Mouse (Mus musculus) neural tube, embryonic 12.5 days (tissue): ENCODE results near the gene Dao. TPM values are rescaled to one million over a fixed set of nuclear protein-coding genes. Genes with fewer than 3 reads are reported as not detected.

Experiments
- ATAC-seq: fragments of 200-750 bp; cut with Nextera tagmentation; 2 replicates; pipeline ENCODE4 v1.8.0; 2017; ENCODE audit warnings: low read depth, mild to moderate bottlenecking, moderate TSS enrichment, moderate library complexity; ENCODE audit not compliant: low FRiP score
- H3K27ac ChIP-seq: fragments of 300-500 bp; sonication (generic); 2 replicates; pipeline ENCODE4 v1.5.1; 2016
- H3K27me3 ChIP-seq: fragments of 300-500 bp; sonication (generic); replicated peaks from 2 replicates; pipeline ENCODE4 v1.6.1; 2016; ENCODE audit warnings: mild to moderate bottlenecking
- H3K36me3 ChIP-seq: fragments of 300-500 bp; sonication (generic); 2 replicates; pipeline ENCODE4 v1.6.1; 2016; ENCODE audit warnings: mild to moderate bottlenecking
- H3K4me1 ChIP-seq: fragments of 300-500 bp; sonication (generic); 2 replicates; pipeline ENCODE4 v1.6.1; 2016
- H3K4me2 ChIP-seq: fragments of 300-500 bp; sonication (generic); replicated peaks from 2 replicates; pipeline ENCODE4 v1.6.1; 2016; ENCODE audit warnings: mild to moderate bottlenecking
- H3K4me3 ChIP-seq: fragments of 300-500 bp; sonication (generic); 2 replicates; pipeline ENCODE4 v1.5.1; 2016
- H3K9ac ChIP-seq: fragments of 300-500 bp; sonication (generic); 2 replicates; pipeline ENCODE4 v1.6.1; 2016; ENCODE audit warnings: mild to moderate bottlenecking
- H3K9me3 ChIP-seq: fragments of 300-500 bp; sonication (generic); 2 replicates; pipeline ENCODE4 v1.6.1; 2016; ENCODE audit warnings: mild to moderate bottlenecking
- WGBS: fragments of 180-500 bp; shearing (Covaris S2); methylation state at CpG from one replicate; pipeline ENCODE4 v1.1.7; 2016; 5-methylcytosine and 5-hydroxymethylcytosine counted together
- polyA plus RNA-seq: library from polyadenylated mRNA; unstranded; fragments of >200 nt; fragmentation: Nextera tagmentation; extraction: Ambion mirVana; gene quantifications from 2 replicates; pipeline ENCODE4 v1.2.1, GENCODE M21; 2016

Gene Dao
- not detected in 2 replicates for polyA plus RNA-seq

DNA sequence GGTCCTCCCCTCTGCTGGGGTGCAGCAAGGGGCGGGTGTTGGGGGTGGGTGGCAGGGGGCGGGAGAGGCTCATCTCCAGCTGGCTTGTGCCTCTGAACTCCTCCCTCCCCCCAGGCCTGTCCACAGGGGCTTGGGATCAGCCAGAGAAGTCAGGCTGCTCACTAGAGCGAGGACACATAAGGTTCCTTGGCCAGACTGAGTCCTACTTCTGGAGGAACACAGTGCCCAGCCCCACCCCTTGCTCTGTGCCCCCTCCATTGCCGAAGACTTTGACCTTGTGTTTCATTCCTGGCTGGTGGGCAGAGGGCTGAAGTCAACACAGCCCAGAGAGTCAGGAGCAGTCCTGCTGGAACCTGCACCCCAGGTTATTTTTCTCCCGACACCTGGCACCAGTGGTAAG lies at the start of gene Dao:
Gene Dao (plus strand): TSS at position 162 of the 400 bp plus-strand sequence.
- no peak within 1 kb of the TSS for H3K9ac ChIP-seq
- no peak within 1 kb of the TSS for H3K27ac ChIP-seq
- no peak for ATAC-seq
- H3K4me2 ChIP-seq = no peak within 1 kb of the TSS
- no peak within 1 kb of the TSS for H3K4me3 ChIP-seq
- 67% methylated on average over 5 of the region's 5 CpGs for WGBS
- H3K4me1 ChIP-seq = no peaks in the 10 kb centered on the region
- no peaks in the 10 kb centered on the region for H3K36me3 ChIP-seq
- no peaks in the 10 kb centered on the region for H3K27me3 ChIP-seq
- no peaks in the 10 kb centered on the region for H3K9me3 ChIP-seq

DNA sequence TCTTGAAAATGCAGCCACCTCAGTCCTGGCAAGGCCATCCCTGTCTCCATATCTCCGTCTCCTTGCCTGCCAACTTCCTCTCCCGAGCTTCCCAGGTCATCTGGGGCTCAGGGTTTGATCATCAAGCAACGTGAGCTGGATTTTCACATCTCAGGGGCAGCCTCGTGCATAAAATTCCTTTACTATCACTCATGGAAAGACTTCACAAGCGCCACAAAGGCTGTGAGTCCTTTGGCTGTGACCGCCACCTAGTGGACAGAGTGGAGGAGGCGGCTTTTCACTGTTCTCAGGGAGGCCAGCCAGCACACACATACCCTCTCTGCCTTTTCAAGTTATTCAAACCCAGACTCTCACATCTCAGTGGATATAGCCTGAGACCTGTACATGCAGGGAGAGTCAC lies 49.1 kb upstream of the Dao start:
- peaks cover 51% of the 10 kb centered on the region for H3K36me3 ChIP-seq
- 16% methylated on average over 7 of the region's 7 CpGs for WGBS
- no peak for ATAC-seq

DNA sequence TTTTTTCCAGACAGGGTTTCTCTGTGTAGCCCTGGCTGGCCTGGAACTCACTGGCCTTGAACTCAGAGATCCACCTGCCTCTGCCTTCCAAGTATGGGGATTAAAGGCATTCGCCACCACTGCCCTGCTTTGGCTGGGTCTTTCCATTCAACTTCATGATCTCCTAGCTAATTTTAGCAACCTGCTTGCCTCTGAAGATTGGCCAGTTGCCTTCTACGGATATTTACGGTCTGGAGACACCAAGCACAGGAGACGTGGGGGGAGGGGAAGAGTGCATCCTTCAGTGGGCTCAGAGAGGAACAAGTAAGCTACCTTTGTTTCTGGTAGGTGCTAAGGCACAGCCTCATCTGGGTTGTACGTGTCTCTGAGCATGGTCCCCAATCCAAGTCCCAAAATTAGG lies 48.2 kb upstream of the Dao start:
- Histone ChIP-seq H3K9me3 (no peaks in the 10 kb centered on the region), H3K4me3 (no peak overlapping the region), H3K4me2 (no peak overlapping the region), H3K9ac (no peak overlapping the region), H3K27ac (no peak overlapping the region), H3K4me1 (peaks cover 5% of the 10 kb centered on the region; the same call in 1 of the 2 replicates), H3K36me3 (peaks cover 42% of the 10 kb centered on the region), H3K27me3 (no peaks in the 10 kb centered on the region)
- no peak for ATAC-seq
- 89% methylated on average over 5 of the region's 5 CpGs for whole genome bisulfite sequencing

More for the DNA sequence above, 49.1 kb upstream of the Dao start:
- Histone ChIP-seq H3K9ac (no peak overlapping the region), H3K27ac (no peak overlapping the region; the same call in 1 of the 2 replicates), H3K4me2 (no peak overlapping the region), H3K4me3 (no peak overlapping the region), H3K27me3 (no peaks in the 10 kb centered on the region), H3K4me1 (peaks cover 2% of the 10 kb centered on the region; the same call in 1 of the 2 replicates), H3K9me3 (no peaks in the 10 kb centered on the region)

DNA sequence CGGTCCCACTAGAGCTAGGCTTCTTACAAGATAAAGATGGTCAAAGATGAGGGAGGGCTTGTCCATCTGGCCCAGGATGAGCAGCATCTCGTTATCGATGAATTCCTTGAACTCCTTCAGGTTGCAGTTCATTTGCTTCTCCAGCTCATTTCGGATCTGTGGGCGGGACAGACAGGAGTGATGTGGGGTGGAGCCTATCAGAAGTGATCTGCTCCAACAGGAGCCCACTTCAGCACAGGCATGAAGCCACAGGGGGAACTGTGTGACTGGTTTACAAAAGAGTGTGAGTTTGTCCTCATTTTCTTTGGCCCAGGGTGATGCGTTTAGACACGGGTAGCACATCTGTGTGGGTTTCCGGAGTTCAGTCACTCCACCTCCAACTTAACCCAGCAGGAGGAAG lies 47.8 kb upstream of the Dao start:
- H3K9ac ChIP-seq = no peak overlapping the region
- H3K36me3 ChIP-seq = peaks cover 41% of the 10 kb centered on the region
- H3K4me1 ChIP-seq = peaks cover 5% of the 10 kb centered on the region; the same call in 1 of the 2 replicates
- 87% methylated on average over 8 of the region's 8 CpGs for WGBS
- no peak overlapping the region for H3K4me3 ChIP-seq
- no peak overlapping the region for H3K27ac ChIP-seq
- H3K27me3 ChIP-seq = no peaks in the 10 kb centered on the region
- no peak overlapping the region for H3K4me2 ChIP-seq
- H3K9me3 ChIP-seq = no peaks in the 10 kb centered on the region
- ATAC-seq = no peak

DNA sequence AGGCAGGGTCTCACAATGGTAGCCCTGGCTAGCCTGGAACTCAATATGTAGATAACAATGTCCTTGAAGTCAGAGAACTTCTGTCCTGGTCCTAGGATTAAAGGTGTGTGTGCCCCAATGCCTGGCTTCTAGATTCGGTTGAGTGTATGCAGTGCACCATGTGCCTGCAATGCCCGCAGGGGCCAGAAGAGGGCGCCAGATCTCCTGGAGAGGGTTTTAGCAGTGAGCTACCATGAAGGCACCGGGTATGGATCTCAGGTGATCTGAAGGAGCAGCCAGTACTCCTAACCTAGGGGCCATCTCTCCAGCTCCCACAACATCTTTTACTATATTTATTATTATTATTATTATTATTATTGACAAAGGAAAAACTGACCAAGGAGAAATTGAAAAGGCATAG lies 47.0 kb upstream of the Dao start:
- Histone ChIP-seq H3K27me3 (no peaks in the 10 kb centered on the region), H3K9me3 (no peaks in the 10 kb centered on the region), H3K27ac (no peak overlapping the region), H3K4me2 (no peak overlapping the region), H3K4me3 (no peak overlapping the region), H3K4me1 (peaks cover 5% of the 10 kb centered on the region; the same call in 1 of the 2 replicates), H3K36me3 (peaks cover 41% of the 10 kb centered on the region), H3K9ac (no peak overlapping the region)
- ATAC-seq = no peak
- 7% methylated on average over 4 of the region's 4 CpGs for WGBS

DNA sequence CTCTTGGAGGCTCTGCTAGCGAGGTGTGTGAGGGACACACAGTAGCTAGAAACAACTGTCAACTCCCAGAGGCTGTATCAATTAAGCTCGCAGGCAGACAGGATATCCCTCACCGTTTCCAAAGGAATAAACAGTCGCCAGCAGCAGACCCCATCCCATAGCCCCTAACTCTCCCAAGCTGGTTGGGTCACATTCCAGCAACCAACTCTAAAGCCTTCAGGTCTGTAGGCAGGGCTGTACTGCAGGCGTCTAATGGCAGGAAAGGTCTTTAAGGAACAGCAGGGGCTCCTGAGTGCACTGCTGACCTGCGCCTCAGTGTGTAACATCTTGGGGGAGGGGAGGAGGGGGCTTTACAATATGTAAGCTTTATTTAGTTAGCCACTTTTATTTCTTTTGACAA lies 44.5 kb upstream of the Dao start:
- H3K27ac ChIP-seq = no peak overlapping the region
- H3K9me3 ChIP-seq = no peaks in the 10 kb centered on the region
- peaks cover 37% of the 10 kb centered on the region for H3K36me3 ChIP-seq
- no peak overlapping the region for H3K4me2 ChIP-seq
- peaks cover 5% of the 10 kb centered on the region; the same call in 1 of the 2 replicates for H3K4me1 ChIP-seq
- ATAC-seq = no peak
- H3K4me3 ChIP-seq = no peak overlapping the region
- H3K27me3 ChIP-seq = no peaks in the 10 kb centered on the region
- no peak overlapping the region for H3K9ac ChIP-seq
- 7% methylated on average over 6 of the region's 6 CpGs for WGBS

DNA sequence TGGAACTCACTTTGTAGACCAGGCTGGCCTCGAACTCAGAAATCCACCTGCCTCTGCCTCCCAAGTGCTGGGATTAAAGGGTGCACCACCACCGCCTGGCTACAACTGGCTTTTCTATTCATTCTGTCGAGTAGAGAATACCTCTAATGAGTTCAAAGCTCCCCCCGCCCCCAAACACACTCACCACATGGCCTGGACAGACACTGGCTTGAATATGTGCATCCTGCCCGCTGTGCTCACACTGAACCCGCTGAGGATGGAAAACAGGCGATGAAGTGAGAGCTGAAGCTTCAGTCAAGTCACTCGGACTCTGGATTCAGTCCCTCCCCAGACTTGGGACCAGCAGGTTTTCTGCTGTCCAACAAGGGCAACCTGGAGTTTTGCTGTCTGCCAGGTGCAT lies 43.1 kb upstream of the Dao start:
- Histone ChIP-seq H3K4me2 (no peak overlapping the region), H3K27me3 (no peaks in the 10 kb centered on the region), H3K27ac (no peak overlapping the region), H3K4me1 (peaks cover 4% of the 10 kb centered on the region; the same call in 1 of the 2 replicates), H3K9ac (no peak overlapping the region), H3K9me3 (no peaks in the 10 kb centered on the region), H3K4me3 (no peak overlapping the region), H3K36me3 (peaks cover 47% of the 10 kb centered on the region)
- 76% methylated on average over 8 of the region's 8 CpGs for WGBS
- ATAC-seq = no peak

DNA sequence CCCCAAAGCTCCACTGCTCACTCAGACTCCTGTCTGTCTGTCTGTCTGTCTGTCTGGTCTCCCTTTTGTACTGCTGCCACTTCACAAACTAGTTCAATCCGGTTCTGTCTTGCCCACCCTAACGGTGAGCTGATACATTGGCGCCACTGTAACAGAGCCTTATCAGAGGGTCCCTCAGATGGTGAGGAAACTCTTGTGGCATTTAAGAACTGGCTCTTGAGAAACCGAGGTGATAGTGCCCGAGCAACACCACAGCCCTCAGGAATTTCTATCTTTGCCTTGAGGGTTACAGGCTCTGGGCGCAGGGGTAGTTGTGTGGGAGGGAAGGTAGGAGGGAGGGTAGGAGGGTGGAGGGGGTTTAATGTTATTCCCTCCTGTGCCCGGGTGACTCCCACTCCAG lies 41.7 kb upstream of the Dao start:
- ATAC-seq = no peak
- WGBS = 77% methylated on average over 7 of the region's 7 CpGs
- Histone ChIP-seq H3K9me3 (no peaks in the 10 kb centered on the region), H3K4me1 (peaks cover 4% of the 10 kb centered on the region; the same call in 1 of the 2 replicates), H3K27ac (no peak overlapping the region), H3K4me3 (no peak overlapping the region), H3K4me2 (no peak overlapping the region), H3K36me3 (peaks cover 56% of the 10 kb centered on the region), H3K9ac (no peak overlapping the region), H3K27me3 (no peaks in the 10 kb centered on the region)

DNA sequence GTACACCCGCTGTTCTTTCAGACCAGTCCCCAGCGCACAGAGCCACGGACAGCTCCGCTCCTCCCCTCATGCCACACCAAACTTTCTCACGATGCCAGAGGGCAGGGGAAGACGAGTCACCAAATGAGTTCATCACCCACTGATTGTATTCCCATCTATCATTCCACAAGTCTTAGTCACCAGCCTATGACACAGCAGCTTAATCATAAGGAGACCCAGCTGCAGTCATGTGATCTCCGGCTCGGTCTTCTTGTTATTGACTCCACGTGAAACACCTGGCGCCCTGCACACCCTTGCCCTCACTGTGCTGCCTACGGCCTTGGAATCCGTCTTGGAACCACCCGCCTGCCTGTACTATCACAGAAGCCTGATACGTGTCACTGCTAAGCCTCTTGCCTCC lies 38.5 kb upstream of the Dao start:
- Histone ChIP-seq H3K9me3 (no peaks in the 10 kb centered on the region), H3K4me3 (no peak overlapping the region), H3K36me3 (peaks cover 69% of the 10 kb centered on the region), H3K4me1 (peaks cover under 1% of the 10 kb centered on the region; the same call in 1 of the 2 replicates), H3K9ac (no peak overlapping the region), H3K27me3 (no peaks in the 10 kb centered on the region), H3K27ac (no peak overlapping the region), H3K4me2 (no peak overlapping the region)
- WGBS = 92% methylated on average over 14 of the region's 14 CpGs
- no peak for ATAC-seq

DNA sequence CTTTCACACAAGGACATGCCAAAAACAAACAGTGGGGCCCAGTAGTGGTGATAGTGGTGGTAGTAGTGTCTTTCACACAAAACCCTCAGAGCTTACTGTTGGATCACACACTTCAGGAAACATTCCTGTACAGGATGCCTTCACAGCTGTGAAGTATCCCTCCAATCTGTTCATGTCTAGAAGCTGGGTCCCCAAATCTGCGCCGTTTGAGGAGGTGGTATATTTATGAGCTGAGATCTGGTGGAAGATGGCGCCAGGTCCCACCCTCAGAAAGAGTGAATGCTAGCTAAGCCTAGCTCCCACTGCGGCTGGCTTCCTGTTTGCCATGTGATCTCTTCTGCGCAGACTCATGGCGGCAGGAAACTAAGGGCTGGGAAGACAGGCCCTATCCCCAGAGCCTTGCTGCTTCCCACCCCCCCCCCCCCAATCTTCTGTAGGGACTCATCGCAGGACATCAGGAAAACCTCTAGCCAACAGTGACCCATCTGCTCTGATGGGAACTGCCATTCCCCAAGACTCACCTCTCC lies 37.8 kb upstream of the Dao start:
- Histone ChIP-seq H3K4me3 (no peak overlapping the region), H3K9ac (no peak overlapping the region), H3K4me2 (no peak overlapping the region), H3K27me3 (no peaks in the 10 kb centered on the region), H3K27ac (no peak overlapping the region), H3K9me3 (no peaks in the 10 kb centered on the region), H3K4me1 (no peaks in the 10 kb centered on the region), H3K36me3 (peaks cover 69% of the 10 kb centered on the region)
- 94% methylated on average over 7 of the region's 7 CpGs for WGBS
- no peak for ATAC-seq

DNA sequence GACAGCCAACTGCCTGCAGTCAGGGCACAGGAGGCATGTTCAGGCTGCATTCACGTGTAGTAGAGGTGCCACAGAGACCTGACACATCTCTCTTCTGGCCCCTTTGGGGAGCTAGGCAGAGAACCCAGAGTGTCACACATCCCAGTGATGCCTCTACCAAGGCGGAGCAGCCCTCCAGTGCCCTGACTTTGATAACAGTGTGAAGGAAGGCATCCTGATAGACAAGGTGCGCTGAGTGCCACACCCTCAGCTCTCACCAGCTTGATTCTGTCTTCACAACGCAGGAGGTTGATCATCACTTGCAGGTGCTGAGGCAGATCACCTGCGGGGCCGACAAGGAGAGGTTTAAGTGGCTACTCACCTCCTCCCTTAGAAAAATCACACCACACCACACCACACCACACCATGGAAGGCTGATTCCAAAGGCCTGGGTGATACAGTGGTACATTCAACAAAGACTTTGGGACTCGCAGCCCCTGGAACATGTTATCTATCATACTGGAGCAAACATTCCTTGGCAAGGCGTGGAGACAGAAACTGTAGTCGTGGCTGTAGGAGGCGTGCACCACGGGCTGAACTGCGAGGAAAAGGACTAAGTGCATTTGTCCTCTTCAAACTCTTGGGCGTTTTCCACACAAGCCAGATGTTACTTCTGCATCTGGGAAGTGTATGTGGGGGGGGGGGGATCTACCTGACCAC lies 36.9 kb upstream of the Dao start:
- no peak for ATAC-seq
- Histone ChIP-seq H3K9ac (no peak overlapping the region), H3K4me3 (no peak overlapping the region), H3K4me1 (no peaks in the 10 kb centered on the region), H3K27ac (no peak overlapping the region), H3K27me3 (no peaks in the 10 kb centered on the region), H3K9me3 (no peaks in the 10 kb centered on the region), H3K36me3 (peaks cover 62% of the 10 kb centered on the region), H3K4me2 (no peak overlapping the region)
- whole genome bisulfite sequencing = 92% methylated on average over 13 of the region's 13 CpGs

DNA sequence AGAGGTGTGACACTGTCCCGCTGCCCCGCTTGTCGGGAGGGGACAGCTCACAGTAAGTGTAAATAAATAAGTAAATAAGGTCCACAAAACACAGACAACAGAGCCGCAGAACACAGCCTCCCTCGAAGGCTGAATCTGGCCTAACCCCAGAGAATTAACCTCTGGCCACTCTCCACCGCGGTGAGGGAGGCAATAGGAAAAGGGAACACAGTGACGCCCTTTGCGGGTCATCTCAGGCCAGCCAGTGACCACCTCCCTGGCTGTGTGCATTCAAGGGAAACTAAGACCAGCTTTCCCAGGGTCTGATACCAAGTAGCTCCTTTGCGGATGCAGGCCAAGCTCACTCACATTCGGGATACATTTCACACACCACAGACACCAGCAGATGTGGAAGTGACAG lies 35.1 kb upstream of the Dao start:
- Histone ChIP-seq H3K9ac (no peak overlapping the region), H3K36me3 (peaks cover 60% of the 10 kb centered on the region), H3K27ac (no peak overlapping the region), H3K27me3 (no peaks in the 10 kb centered on the region), H3K9me3 (no peaks in the 10 kb centered on the region), H3K4me1 (peaks cover 8% of the 10 kb centered on the region; the same call in 1 of the 2 replicates), H3K4me3 (no peak overlapping the region), H3K4me2 (no peak overlapping the region)
- no peak for ATAC-seq
- WGBS = 79% methylated on average over 11 of the region's 11 CpGs
